Comparison of ENCODE assay signal across 24 mouse cellular contexts in genomic region chr9:61253761-61254160, GRCm38 (mm10).
A peak's percentile ranks its signal among the peaks of the same experiment; 100 is the strongest.
DNase-seq lines count a peak whose midpoint lies in the region; ATAC-seq and TF ChIP-seq lines count a peak whose summit lies in the region.
"Had no signal": no experiment of that assay in that cellular context is flagged by ENCODE, and none has a peak within 500 bp of the region (broad histone marks: within the 10 kb centered on the region; RNA-seq: fewer than 3 reads in every experiment).

No protein-coding gene starts in this region.

- no peaks in the 10 kb centered on the region for H3K27me3 ChIP-seq in forebrain, postnatal 0 days (ENCODE audit: insufficient read depth, low read length)
- H3K27me3 ChIP-seq in liver, embryonic 12.5 days (replicated peaks), result 0 out of 2 replicates have a peak, but pooled peaks cover 4% of the 10 kb centered on the region
- H3K27me3 ChIP-seq: CH12.LX, Patski had no signal

- DNase-seq in ES-CJ7 (ENCODE audit: low read depth, low spot score) (peak; percentile 45), R1 (ENCODE audit: low read depth, low spot score) (peak; percentile 55), ZHBTc4 (ENCODE audit: low read depth, low spot score) (peak; percentile 65)
- DNase-seq in forebrain, postnatal 0 days, result no peak
- DNase-seq in layer of hippocampus, adult 2 months (ENCODE audit: low spot score in 2 of 2), result no peak
- DNase-seq: adrenal gland, adult 2 months; adrenal gland, adult 8-10 months; adrenal gland, postnatal 10 days; adrenal gland, postnatal 14 days; adrenal gland, postnatal 25 days; adrenal gland, postnatal 36 days; B cell, adult 2 months; cerebellum, adult 11 months; cerebellum, adult 11-12 months; cerebellum, adult 18-20 months; cerebellum, adult 2 months; cerebellum, adult 8-10 months; cerebellum, adult 9-10 months had no signal

- H3K36me3 ChIP-seq in forebrain, postnatal 0 days (ENCODE audit: insufficient read depth), result no peaks in the 10 kb centered on the region
- H3K36me3 ChIP-seq in liver, embryonic 12.5 days, result no peaks in the 10 kb centered on the region
- H3K36me3 ChIP-seq: G1E had no signal

- TF ChIP-seq CTCF in forebrain, postnatal 0 days (IDR thresholded peaks at IDR 0.05; ENCODE audit: low read depth), result no peak
- no peak for TF ChIP-seq CTCF in layer of hippocampus, adult 2 months (conservative IDR thresholded peaks at IDR 0.05)

- no peaks in the 10 kb centered on the region; the same call in 1 of the 2 replicates for H3K4me1 ChIP-seq in forebrain, postnatal 0 days (ENCODE audit: insufficient read depth)
- 0 out of 2 replicates have a peak, but pooled peaks cover 3% of the 10 kb centered on the region for H3K4me1 ChIP-seq in liver, embryonic 12.5 days

- H3K4me2 ChIP-seq in forebrain, postnatal 0 days (ENCODE audit: low read depth), result no peak overlapping the region
- H3K4me2 ChIP-seq in liver, embryonic 12.5 days, result no peak overlapping the region

- no peak for ATAC-seq in forebrain, postnatal 0 days
- ATAC-seq in liver, embryonic 12.5 days, result no peak
- ATAC-seq: activated CD4-positive, CD25-positive, alpha-beta regulatory T cell, adult 4 months; CD4-positive, CD25-positive, alpha-beta regulatory T cell, adult 4 months; Patski had no signal

- 69% methylated on average over 3 of the region's 3 CpGs for WGBS in forebrain, postnatal 0 days
- 62% methylated on average over 3 of the region's 3 CpGs for WGBS in liver, embryonic 12.5 days (ENCODE audit: insufficient replicate concordance)

- no peaks in the 10 kb centered on the region for H3K9me3 ChIP-seq in forebrain, postnatal 0 days (ENCODE audit: low read length)
- H3K9me3 ChIP-seq in liver, embryonic 12.5 days (replicated peaks), result no peaks in the 10 kb centered on the region
- H3K9me3 ChIP-seq: G1E had no signal

- H3K9ac ChIP-seq in forebrain, postnatal 0 days, result no peak overlapping the region
- H3K9ac ChIP-seq in liver, embryonic 12.5 days, result no peak overlapping the region

- no peak overlapping the region for H3K27ac ChIP-seq in forebrain, postnatal 0 days (ENCODE audit: low read depth, low read length)
- no peak overlapping the region for H3K27ac ChIP-seq in layer of hippocampus, adult 2 months
- no peak overlapping the region for H3K27ac ChIP-seq in liver, embryonic 12.5 days

- no peak overlapping the region for H3K4me3 ChIP-seq in forebrain, postnatal 0 days (ENCODE audit: low read depth, low read length)
- no peak overlapping the region for H3K4me3 ChIP-seq in layer of hippocampus, adult 2 months
- no peak overlapping the region for H3K4me3 ChIP-seq in liver, embryonic 12.5 days

Comparison
In these comparisons a context has a peak if more than half of its experiments do, and no peak if none do; other contexts are left out.
1. DNase-seq: peak in ES-CJ7 (single experiment), R1 (single experiment) and ZHBTc4 (single experiment); none in forebrain, postnatal 0 days (single experiment) and layer of hippocampus, adult 2 months (0 of 2).